8 mouse cellular contexts compared by ENCODE assay signal in genomic region chr19:10017637-10018526, GRCm38 (mm10). TPM values are rescaled to one million over a fixed set of nuclear protein-coding genes. Genes with fewer than 3 reads are reported as not detected.
DNase-seq lines count a peak whose midpoint lies in the region; ATAC-seq and TF ChIP-seq lines count a peak whose summit lies in the region.

No protein-coding gene starts in this region.

- peaks cover 25% of the 10 kb centered on the region for H3K4me1 ChIP-seq in bone marrow macrophage, adult 2 months (ENCODE audit: control insufficient read depth, insufficient read depth, low read length)
- peaks cover 12% of the 10 kb centered on the region for H3K4me1 ChIP-seq in embryonic fibroblast, embryonic 13.5 days (ENCODE audit: control insufficient read depth, insufficient read depth, low read length)
- H3K4me1 ChIP-seq in heart, embryonic 10.5 days, result peaks cover 77% of the 10 kb centered on the region
- H3K4me1 ChIP-seq in kidney, embryonic 15.5 days, result peaks cover 70% of the 10 kb centered on the region
- H3K4me1 ChIP-seq in liver, adult 2 months (ENCODE audit: control insufficient read depth, insufficient read depth, low read length), result peaks cover 3% of the 10 kb centered on the region

- H3K4me2 ChIP-seq in kidney, embryonic 15.5 days, result peak overlapping the region; percentile 96

- ATAC-seq in kidney, embryonic 15.5 days (replicated peaks; ENCODE audit: low FRiP score), result peak; percentile 95

- H3K27ac ChIP-seq in bone marrow macrophage, adult 2 months (ENCODE audit: insufficient read depth, low read depth, low read length), result peak overlapping the region; percentile 53
- H3K27ac ChIP-seq in embryonic fibroblast, embryonic 13.5 days (ENCODE audit: insufficient read depth, low read length), result no peak overlapping the region
- H3K27ac ChIP-seq in heart, embryonic 10.5 days, result peak overlapping the region; percentile 90
- peak overlapping the region; percentile 79 for H3K27ac ChIP-seq in kidney, embryonic 15.5 days
- H3K27ac ChIP-seq in liver, adult 2 months (replicated peaks; ENCODE audit: insufficient read depth, low read depth, low read length), result peak overlapping the region; percentile 26

- peak overlapping the region; percentile 81 for H3K4me3 ChIP-seq in bone marrow macrophage, adult 2 months (ENCODE audit: insufficient read depth, low read length)
- peak overlapping the region; percentile 47 for H3K4me3 ChIP-seq in embryonic fibroblast, embryonic 13.5 days (ENCODE audit: insufficient read depth, low read length)
- peak overlapping the region; percentile 67 for H3K4me3 ChIP-seq in heart, embryonic 10.5 days
- H3K4me3 ChIP-seq in kidney, embryonic 15.5 days (replicated peaks), result peak overlapping the region; percentile 68
- peak overlapping the region; percentile 69 for H3K4me3 ChIP-seq in liver, adult 2 months (ENCODE audit: insufficient read depth, low read depth, low read length)

- no peaks in the 10 kb centered on the region for H3K9me3 ChIP-seq in heart, embryonic 10.5 days
- no peaks in the 10 kb centered on the region for H3K9me3 ChIP-seq in kidney, embryonic 15.5 days (replicated peaks)

- no peaks in the 10 kb centered on the region for H3K79me2 ChIP-seq in liver, adult 2 months (ENCODE audit: control insufficient read depth, insufficient read depth, low read length)

- peaks cover 4% of the 10 kb centered on the region; the same call in 1 of the 2 replicates for H3K27me3 ChIP-seq in heart, embryonic 10.5 days (ENCODE audit: insufficient read depth, poor library complexity, severe bottlenecking)
- H3K27me3 ChIP-seq in kidney, embryonic 15.5 days, result no peaks in the 10 kb centered on the region
- H3K27me3 ChIP-seq in liver, adult 2 months (ENCODE audit: control insufficient read depth, insufficient read depth, low read length), result no peaks in the 10 kb centered on the region

- DNase-seq in 416B (ENCODE audit: low read depth), result peak; percentile 82
- peak; percentile 96 for DNase-seq in heart, embryonic 10.5 days (ENCODE audit: low spot score)
- DNase-seq in liver, adult 2 months (ENCODE audit: extremely low read depth, low read depth, low spot score), result peak; percentile 80
- peak; percentile 56 to 77 for DNase-seq in monocyte, adult 2 months (ENCODE audit: low read depth in 1 of 2, low spot score in 2 of 2)
- peak; percentile 85 to 88 for DNase-seq in spleen, postnatal 14 days (ENCODE audit: low spot score in 2 of 2)

- peak overlapping the region; percentile 78 for H3K9ac ChIP-seq in kidney, embryonic 15.5 days
- peak overlapping the region; percentile 81 for H3K9ac ChIP-seq in liver, adult 2 months (ENCODE audit: low read depth, low read length)

- no peaks in the 10 kb centered on the region for H3K36me3 ChIP-seq in heart, embryonic 10.5 days
- no peaks in the 10 kb centered on the region for H3K36me3 ChIP-seq in kidney, embryonic 15.5 days
- H3K36me3 ChIP-seq in liver, adult 2 months (ENCODE audit: control insufficient read depth, insufficient read depth, low read length), result no peaks in the 10 kb centered on the region

- TF ChIP-seq POLR2A in bone marrow macrophage, adult 2 months (IDR thresholded peaks at IDR 0.05; ENCODE audit: borderline replicate concordance, low read depth, low read length), result 0 out of 2 replicates have a peak, but pooled peaks have one; percentile 49
- peak; percentile 69 for TF ChIP-seq POLR2A in embryonic fibroblast, embryonic 13.5 days (IDR thresholded peaks at IDR 0.05; ENCODE audit: low read depth, low read length)
- peak; percentile 63; the same call in 1 of the 2 replicates for TF ChIP-seq POLR2A in liver, adult 2 months (IDR thresholded peaks at IDR 0.05; ENCODE audit: extremely low read depth, insufficient read depth, low read length)

- no peak for TF ChIP-seq CTCF in bone marrow macrophage, adult 2 months (IDR thresholded peaks at IDR 0.05; ENCODE audit: low read depth, low read length)
- no peak for TF ChIP-seq CTCF in embryonic fibroblast, embryonic 13.5 days (IDR thresholded peaks at IDR 0.05; ENCODE audit: borderline replicate concordance, insufficient read depth, low read length)
- no peak for TF ChIP-seq CTCF in liver, adult 2 months (IDR thresholded peaks at IDR 0.05; ENCODE audit: low read depth, low read length)

- WGBS in heart, embryonic 10.5 days, result 5% methylated on average over 43 of the region's 44 CpGs
- 7% methylated on average over 44 of the region's 44 CpGs for WGBS in kidney, embryonic 15.5 days
- 6% methylated on average over 44 of the region's 44 CpGs for WGBS in liver, adult 2 months

RNA-seq across cellular contexts. Expression of gene Rab3il1, which starts 16.4 kb away (rescaled TPM):
- 156 and 178 TPM in 2 replicates for polyA plus RNA-seq in bone marrow macrophage, adult 2 months (2012; ENCODE audit: insufficient read depth, insufficient read length, missing spikeins)
- 6.5 and 18.2 TPM in 2 replicates for polyA plus RNA-seq in embryonic fibroblast, embryonic 13.5 days (2011; ENCODE audit: insufficient read length, low read depth, missing spikeins)
- 51.5 and 57.6 TPM in 2 replicates for polyA plus RNA-seq in heart, embryonic 10.5 days (2016; fragmentation: Nextera tagmentation; extraction: Ambion mirVana)
- 28.0 and 34.3 TPM in 2 replicates for polyA plus RNA-seq in kidney, embryonic 15.5 days (2015; fragmentation: Nextera tagmentation; extraction: Ambion mirVana)
- 3.1 and 4.0 TPM in 2 replicates for total RNA-seq in liver, adult 2 months (2014; rRNA removed)
- polyA plus RNA-seq in liver, adult 2 months (2012; rRNA removed), result 3.1 and 3.8 TPM in 2 replicates

RNA-seq across cellular contexts. Expression of gene Best1, which starts 16.4 kb away (rescaled TPM):
- polyA plus RNA-seq in bone marrow macrophage, adult 2 months (2012; ENCODE audit: insufficient read depth, insufficient read length, missing spikeins), result 0.44 and 2.3 TPM in 2 replicates
- 0.33 and 0.60 TPM in 2 replicates for polyA plus RNA-seq in embryonic fibroblast, embryonic 13.5 days (2011; ENCODE audit: insufficient read length, low read depth, missing spikeins)
- polyA plus RNA-seq in heart, embryonic 10.5 days (2016; fragmentation: Nextera tagmentation; extraction: Ambion mirVana), result 0.73 and 0.95 TPM in 2 replicates
- polyA plus RNA-seq in kidney, embryonic 15.5 days (2015; fragmentation: Nextera tagmentation; extraction: Ambion mirVana), result 1.4 and 1.7 TPM in 2 replicates
- not detected in 2 replicates for total RNA-seq in liver, adult 2 months (2014; rRNA removed)
- 0.05 TPM in 1 of 2 replicates, not detected in the other for polyA plus RNA-seq in liver, adult 2 months (2012; rRNA removed)

RNA-seq across cellular contexts. Expression of gene Fads3, which starts 23.5 kb away (rescaled TPM):
- 4.6 and 6.5 TPM in 2 replicates for polyA plus RNA-seq in bone marrow macrophage, adult 2 months (2012; ENCODE audit: insufficient read depth, insufficient read length, missing spikeins)
- polyA plus RNA-seq in embryonic fibroblast, embryonic 13.5 days (2011; ENCODE audit: insufficient read length, low read depth, missing spikeins), result 115 and 142 TPM in 2 replicates
- polyA plus RNA-seq in heart, embryonic 10.5 days (2016; fragmentation: Nextera tagmentation; extraction: Ambion mirVana), result 16.5 and 19.0 TPM in 2 replicates
- 21.5 and 22.3 TPM in 2 replicates for polyA plus RNA-seq in kidney, embryonic 15.5 days (2015; fragmentation: Nextera tagmentation; extraction: Ambion mirVana)
- 1.4 and 2.8 TPM in 2 replicates for total RNA-seq in liver, adult 2 months (2014; rRNA removed)
- 4.8 TPM in 2 replicates for polyA plus RNA-seq in liver, adult 2 months (2012; rRNA removed)

RNA-seq across cellular contexts. Expression of gene Fth1, which starts 37.5 kb away (rescaled TPM):
- polyA plus RNA-seq in bone marrow macrophage, adult 2 months (2012; ENCODE audit: insufficient read depth, insufficient read length, missing spikeins), result 20,335 and 20,363 TPM in 2 replicates
- 1,225 and 1,491 TPM in 2 replicates for polyA plus RNA-seq in embryonic fibroblast, embryonic 13.5 days (2011; ENCODE audit: insufficient read length, low read depth, missing spikeins)
- polyA plus RNA-seq in heart, embryonic 10.5 days (2016; fragmentation: Nextera tagmentation; extraction: Ambion mirVana), result 1,706 and 1,823 TPM in 2 replicates
- polyA plus RNA-seq in kidney, embryonic 15.5 days (2015; fragmentation: Nextera tagmentation; extraction: Ambion mirVana), result 1,594 and 1,598 TPM in 2 replicates
- 1,154 and 1,241 TPM in 2 replicates for total RNA-seq in liver, adult 2 months (2014; rRNA removed)
- polyA plus RNA-seq in liver, adult 2 months (2012; rRNA removed), result 7,340 and 8,771 TPM in 2 replicates
